Mouse (Mus musculus): ENCODE measurements around the gene Pklr.

- no peak for TF ChIP-seq CTCF (IDR thresholded peaks at IDR 0.05; ENCODE audit: borderline replicate concordance, insufficient read depth, low read depth, low read length)
- TF ChIP-seq POLR2A (IDR thresholded peaks at IDR 0.05; ENCODE audit: borderline replicate concordance, insufficient read depth, low read length) = no peak
Observed at GRCm38 (mm10) chr3:89144821-89145220, 8.9 kb downstream of the Pklr start.

All from cerebellum, adult 2 months (tissue).